Mouse (Mus musculus): ENCODE data around the gene Sbf1. TPM values are rescaled to one million over a fixed set of nuclear protein-coding genes. Genes with fewer than 3 reads are reported as not detected.

The Sbf1 gene
- polyA plus RNA-seq, 1 experiment from 2014 or later: 93.2 TPM

- H3K27me3 ChIP-seq (replicated peaks; ENCODE audit: control insufficient read depth, insufficient read depth, low read length): no peaks in the 10 kb centered on the region
- H3K27ac ChIP-seq (ENCODE audit: low read depth, low read length): no peak overlapping the region
- 94% methylated on average over 4 of the region's 4 CpGs for WGBS
- H3K4me1 ChIP-seq (ENCODE audit: control insufficient read depth, insufficient read depth, low read depth, low read length): no peaks in the 10 kb centered on the region
- H3K4me2 ChIP-seq (ENCODE audit: low read length): no peak overlapping the region
- no peaks in the 10 kb centered on the region for H3K9me3 ChIP-seq (ENCODE audit: control insufficient read depth, low read length)
- no peak overlapping the region for H3K4me3 ChIP-seq (ENCODE audit: low read length)
- peaks cover 57% of the 10 kb centered on the region for H3K36me3 ChIP-seq (ENCODE audit: control insufficient read depth, insufficient read depth, low read length)
- no peak overlapping the region for H3K9ac ChIP-seq (ENCODE audit: low read depth, low read length)
- ATAC-seq: no peak
These were observed 37.7 kb downstream of the Sbf1 start for GRCm38 (mm10) chr15:89277366-89277765.

GRCm38 (mm10) chr15:89275497-89275896, 39.6 kb downstream of the Sbf1 start:
- Histone ChIP-seq H3K36me3 (ENCODE audit: control insufficient read depth, insufficient read depth, low read length) (peaks cover 49% of the 10 kb centered on the region), H3K9ac (ENCODE audit: low read depth, low read length) (no peak overlapping the region), H3K4me2 (ENCODE audit: low read length) (no peak overlapping the region), H3K4me3 (ENCODE audit: low read length) (no peak overlapping the region), H3K4me1 (ENCODE audit: control insufficient read depth, insufficient read depth, low read depth, low read length) (no peaks in the 10 kb centered on the region), H3K27me3 (replicated peaks; ENCODE audit: control insufficient read depth, insufficient read depth, low read length) (no peaks in the 10 kb centered on the region), H3K27ac (ENCODE audit: low read depth, low read length) (no peak overlapping the region), H3K9me3 (ENCODE audit: control insufficient read depth, low read length) (no peaks in the 10 kb centered on the region)
- no peak for ATAC-seq
- WGBS: 59% methylated on average over 3 of the region's 3 CpGs

GRCm38 (mm10) chr15:89264485-89264884, 50.6 kb downstream of the Sbf1 start:
- Histone ChIP-seq H3K9ac (ENCODE audit: low read depth, low read length) (no peak overlapping the region), H3K27me3 (replicated peaks; ENCODE audit: control insufficient read depth, insufficient read depth, low read length) (no peaks in the 10 kb centered on the region), H3K9me3 (ENCODE audit: control insufficient read depth, low read length) (no peaks in the 10 kb centered on the region), H3K4me3 (ENCODE audit: low read length) (no peak overlapping the region), H3K27ac (ENCODE audit: low read depth, low read length) (no peak overlapping the region), H3K36me3 (ENCODE audit: control insufficient read depth, insufficient read depth, low read length) (peaks cover 36% of the 10 kb centered on the region), H3K4me2 (ENCODE audit: low read length) (no peak overlapping the region), H3K4me1 (ENCODE audit: control insufficient read depth, insufficient read depth, low read depth, low read length) (no peaks in the 10 kb centered on the region)
- 81% methylated on average over 5 of the region's 5 CpGs for WGBS
- no peak for ATAC-seq

GRCm38 (mm10) chr15:89258997-89259396, 56.1 kb downstream of the Sbf1 start:
- Histone ChIP-seq H3K4me3 (ENCODE audit: low read length) (no peak overlapping the region), H3K9ac (ENCODE audit: low read depth, low read length) (no peak overlapping the region), H3K4me2 (ENCODE audit: low read length) (no peak overlapping the region), H3K27me3 (replicated peaks; ENCODE audit: control insufficient read depth, insufficient read depth, low read length) (no peaks in the 10 kb centered on the region), H3K4me1 (ENCODE audit: control insufficient read depth, insufficient read depth, low read depth, low read length) (no peaks in the 10 kb centered on the region), H3K27ac (ENCODE audit: low read depth, low read length) (no peak overlapping the region), H3K9me3 (ENCODE audit: control insufficient read depth, low read length) (no peaks in the 10 kb centered on the region), H3K36me3 (ENCODE audit: control insufficient read depth, insufficient read depth, low read length) (peaks cover 19% of the 10 kb centered on the region)
- no peak for ATAC-seq
- 94% methylated on average over 5 of the region's 5 CpGs for WGBS

- ATAC-seq: no peak
- Histone ChIP-seq H3K4me3 (ENCODE audit: low read length) (no peak overlapping the region), H3K27me3 (replicated peaks; ENCODE audit: control insufficient read depth, insufficient read depth, low read length) (no peaks in the 10 kb centered on the region), H3K4me2 (ENCODE audit: low read length) (no peak overlapping the region), H3K36me3 (ENCODE audit: control insufficient read depth, insufficient read depth, low read length) (peaks cover 16% of the 10 kb centered on the region), H3K9ac (ENCODE audit: low read depth, low read length) (no peak overlapping the region), H3K9me3 (ENCODE audit: control insufficient read depth, low read length) (no peaks in the 10 kb centered on the region), H3K27ac (ENCODE audit: low read depth, low read length) (no peak overlapping the region), H3K4me1 (ENCODE audit: control insufficient read depth, insufficient read depth, low read depth, low read length) (no peaks in the 10 kb centered on the region)
- 31% methylated on average over 4 of the region's 4 CpGs for WGBS
These were observed 59.8 kb downstream of the Sbf1 start for GRCm38 (mm10) chr15:89255330-89255729.

- H3K4me3 ChIP-seq (ENCODE audit: low read length): no peak overlapping the region
- H3K4me2 ChIP-seq (ENCODE audit: low read length): no peak overlapping the region
- H3K9me3 ChIP-seq (ENCODE audit: control insufficient read depth, low read length): no peaks in the 10 kb centered on the region
- no peaks in the 10 kb centered on the region for H3K27me3 ChIP-seq (replicated peaks; ENCODE audit: control insufficient read depth, insufficient read depth, low read length)
- H3K27ac ChIP-seq (ENCODE audit: low read depth, low read length): no peak overlapping the region
- ATAC-seq: no peak
- H3K36me3 ChIP-seq (ENCODE audit: control insufficient read depth, insufficient read depth, low read length): peaks cover 17% of the 10 kb centered on the region
- H3K9ac ChIP-seq (ENCODE audit: low read depth, low read length): no peak overlapping the region
- no peaks in the 10 kb centered on the region for H3K4me1 ChIP-seq (ENCODE audit: control insufficient read depth, insufficient read depth, low read depth, low read length)
- 85% methylated on average over 6 of the region's 6 CpGs for WGBS
These were observed 66.0 kb downstream of the Sbf1 start for GRCm38 (mm10) chr15:89249063-89249462.

GRCm38 (mm10) chr15:89241025-89241424, 74.1 kb downstream of the Sbf1 start:
- no peak overlapping the region for H3K4me3 ChIP-seq (ENCODE audit: low read length)

GRCm38 (mm10) chr15:89239751-89240392, 75.2 kb downstream of the Sbf1 start:
- Histone ChIP-seq H3K9me3 (ENCODE audit: control insufficient read depth, low read length) (no peaks in the 10 kb centered on the region), H3K9ac (ENCODE audit: low read depth, low read length) (0 out of 2 replicates have a peak overlapping the region, but pooled peaks have one; percentile 6), H3K27ac (ENCODE audit: low read depth, low read length) (no peak overlapping the region), H3K27me3 (replicated peaks; ENCODE audit: control insufficient read depth, insufficient read depth, low read length) (no peaks in the 10 kb centered on the region), H3K4me3 (ENCODE audit: low read length) (no peak overlapping the region), H3K36me3 (ENCODE audit: control insufficient read depth, insufficient read depth, low read length) (peaks cover 3% of the 10 kb centered on the region), H3K4me1 (ENCODE audit: control insufficient read depth, insufficient read depth, low read depth, low read length) (0 out of 2 replicates have a peak, but pooled peaks cover 2% of the 10 kb centered on the region), H3K4me2 (ENCODE audit: low read length) (no peak overlapping the region)
- no peak for ATAC-seq
- 69% methylated on average over 3 of the region's 3 CpGs for WGBS

More at GRCm38 (mm10) chr15:89241025-89241424, 74.1 kb downstream of the Sbf1 start:
- H3K9ac ChIP-seq (ENCODE audit: low read depth, low read length): no peak overlapping the region
- no peak overlapping the region for H3K27ac ChIP-seq (ENCODE audit: low read depth, low read length)
- 0 out of 2 replicates have a peak, but pooled peaks cover 2% of the 10 kb centered on the region for H3K4me1 ChIP-seq (ENCODE audit: control insufficient read depth, insufficient read depth, low read depth, low read length)
- H3K36me3 ChIP-seq (ENCODE audit: control insufficient read depth, insufficient read depth, low read length): peaks cover 6% of the 10 kb centered on the region
- WGBS: 78% methylated on average over 2 of the region's 2 CpGs
- no peak for ATAC-seq
- no peaks in the 10 kb centered on the region for H3K27me3 ChIP-seq (replicated peaks; ENCODE audit: control insufficient read depth, insufficient read depth, low read length)
- H3K9me3 ChIP-seq (ENCODE audit: control insufficient read depth, low read length): no peaks in the 10 kb centered on the region
- no peak overlapping the region for H3K4me2 ChIP-seq (ENCODE audit: low read length)
